Mouse (Mus musculus) ES-CJ7 (cell line): ENCODE results near the gene Rab1b.
"Not testable (repeated sequence)": the region's sequence is repeated elsewhere in the genome, so short reads cannot be mapped to it uniquely, and the experiment has no call there.

Experiments used
- DNase-seq: peaks from one replicate; pipeline ENCODE4 v3.0.0; 2011; ENCODE audit warnings: low read depth, low spot score

The Rab1b gene

GRCm38 (mm10) chr19:5097521-5098362 is 9.1 kb downstream of the Rab1b start:
- DNase-seq = no peak

DNA sequence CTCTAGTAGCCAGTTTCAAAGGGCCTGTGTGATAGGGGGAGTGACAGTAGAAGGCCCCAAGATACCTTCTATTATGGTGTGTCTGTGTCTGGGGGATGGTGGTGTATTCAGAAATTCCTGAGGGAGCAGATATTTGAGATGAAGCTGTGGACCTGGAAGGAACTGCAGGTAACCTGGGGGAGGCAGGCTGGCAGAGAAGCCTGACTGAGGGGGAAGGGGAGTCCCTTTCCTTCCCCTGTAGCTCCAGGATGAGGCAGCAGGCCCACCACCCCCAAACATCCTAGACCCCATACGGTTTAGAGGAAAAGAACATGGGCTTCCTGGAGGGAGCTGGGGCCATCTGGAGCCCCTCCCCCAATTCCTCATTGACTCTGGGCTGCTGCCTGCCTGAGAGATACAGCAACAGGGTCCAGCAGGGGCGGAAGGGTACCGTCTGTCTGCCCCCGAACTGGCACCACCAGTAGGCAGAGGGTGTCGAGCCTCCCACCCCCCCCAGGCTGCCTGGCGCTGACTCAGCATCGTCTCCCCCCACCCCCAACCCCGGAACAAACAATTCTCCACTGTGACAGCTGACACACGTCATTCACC is 10.9 kb downstream of the Rab1b start:
- DNase-seq = no peak

GRCm38 (mm10) chr19:5094746-5095417 is 12.0 kb downstream of the Rab1b start:
- no peak for DNase-seq

GRCm38 (mm10) chr19:5094243-5094632 is 12.6 kb downstream of the Rab1b start:
- DNase-seq = peak; percentile 95

DNA sequence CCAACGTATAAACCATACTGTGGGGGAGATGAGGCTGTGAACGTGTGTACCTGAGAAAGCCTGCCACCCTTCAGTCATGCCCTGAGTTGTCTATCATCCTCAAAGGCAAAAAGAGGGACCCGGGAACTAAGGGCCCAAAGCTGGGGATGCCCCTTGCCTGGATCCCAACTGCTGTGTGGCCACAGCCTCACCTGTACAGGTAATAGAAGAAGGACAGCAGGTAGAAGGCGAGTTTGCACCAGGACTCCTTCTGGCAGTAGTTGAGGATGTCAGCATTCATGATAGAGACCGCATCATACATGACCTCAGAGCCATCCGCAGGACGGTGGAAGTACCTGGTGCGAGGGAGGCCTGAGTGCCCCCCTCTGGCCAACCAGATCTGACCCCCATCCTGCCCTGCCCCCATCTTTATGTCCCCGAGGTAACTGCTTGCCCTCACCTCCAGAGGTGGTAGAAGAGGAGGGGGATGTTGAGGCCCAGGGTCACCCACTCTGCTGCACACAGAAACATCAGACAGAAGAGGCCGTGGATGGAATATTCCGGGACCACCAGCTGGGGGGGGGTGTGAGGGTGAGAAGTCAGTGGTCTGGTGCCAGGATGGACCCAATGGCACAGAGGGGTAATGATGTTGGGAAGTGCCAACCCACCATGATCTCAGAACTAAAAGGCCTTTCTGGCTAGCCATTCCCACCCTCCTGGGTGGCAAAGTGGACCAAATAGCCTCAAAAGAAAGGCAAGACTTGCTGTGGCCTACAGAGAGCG is 13.2 kb downstream of the Rab1b start:
- no peak for DNase-seq

DNA sequence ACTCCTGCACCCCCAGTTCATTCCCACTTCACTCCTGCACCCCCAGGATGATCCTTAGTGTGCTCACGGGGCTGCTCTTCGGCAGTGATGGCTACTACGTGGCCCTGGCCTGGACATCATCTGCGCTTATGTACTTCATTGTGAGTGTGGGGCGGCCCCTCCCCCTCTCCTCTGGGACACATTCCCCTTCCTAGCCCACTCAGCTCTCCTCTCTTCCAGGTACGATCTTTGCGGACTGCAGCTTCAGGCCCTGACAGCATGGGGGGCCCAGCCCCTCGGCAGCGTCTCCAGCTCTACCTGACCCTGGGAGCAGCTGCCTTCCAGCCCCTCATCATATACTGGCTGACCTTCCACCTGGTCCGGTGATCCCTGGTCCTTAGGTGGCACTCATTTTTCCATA is 14.8 kb downstream of the Rab1b start:
- no peak for DNase-seq

- no peak for DNase-seq
These were observed 17.5 kb downstream of the Rab1b start for GRCm38 (mm10) chr19:5089324-5089723.

GRCm38 (mm10) chr19:5087884-5088728 is 18.8 kb downstream of the Rab1b start, which contains the start of gene Yif1a:
Gene Yif1a, plus strand, starts transcription at chr19:5088538.
- peak; percentile 100 for DNase-seq

DNA sequence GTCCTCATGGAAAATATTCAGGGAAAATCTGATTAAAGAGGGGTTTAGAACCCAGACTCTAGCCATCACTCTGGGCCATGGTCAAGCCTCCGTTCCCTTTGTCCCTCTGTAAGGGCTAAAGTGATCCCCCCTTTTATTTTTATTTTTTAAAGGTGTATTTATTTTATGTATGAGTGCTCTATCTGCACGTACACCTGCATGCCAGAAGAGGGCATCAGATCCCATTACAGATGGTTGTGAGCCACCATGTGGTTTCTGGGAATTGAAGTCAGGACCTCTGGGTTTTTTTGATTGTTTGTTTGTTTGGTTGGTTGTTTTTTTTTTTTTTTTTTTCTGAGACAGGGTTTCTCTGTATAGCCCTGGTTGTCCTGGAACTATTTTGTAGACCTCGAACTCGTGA is 20.3 kb downstream of the Rab1b start:
- DNase-seq = not testable (repeated sequence)

- DNase-seq = no peak
These were observed 21.6 kb downstream of the Rab1b start, which contains the start of gene Tmem151a for GRCm38 (mm10) chr19:5085145-5085863. Gene Tmem151a, minus strand, starts transcription at chr19:5085531.

GRCm38 (mm10) chr19:5084834-5085144 is 22.1 kb downstream of the Rab1b start:
- no peak for DNase-seq

DNA sequence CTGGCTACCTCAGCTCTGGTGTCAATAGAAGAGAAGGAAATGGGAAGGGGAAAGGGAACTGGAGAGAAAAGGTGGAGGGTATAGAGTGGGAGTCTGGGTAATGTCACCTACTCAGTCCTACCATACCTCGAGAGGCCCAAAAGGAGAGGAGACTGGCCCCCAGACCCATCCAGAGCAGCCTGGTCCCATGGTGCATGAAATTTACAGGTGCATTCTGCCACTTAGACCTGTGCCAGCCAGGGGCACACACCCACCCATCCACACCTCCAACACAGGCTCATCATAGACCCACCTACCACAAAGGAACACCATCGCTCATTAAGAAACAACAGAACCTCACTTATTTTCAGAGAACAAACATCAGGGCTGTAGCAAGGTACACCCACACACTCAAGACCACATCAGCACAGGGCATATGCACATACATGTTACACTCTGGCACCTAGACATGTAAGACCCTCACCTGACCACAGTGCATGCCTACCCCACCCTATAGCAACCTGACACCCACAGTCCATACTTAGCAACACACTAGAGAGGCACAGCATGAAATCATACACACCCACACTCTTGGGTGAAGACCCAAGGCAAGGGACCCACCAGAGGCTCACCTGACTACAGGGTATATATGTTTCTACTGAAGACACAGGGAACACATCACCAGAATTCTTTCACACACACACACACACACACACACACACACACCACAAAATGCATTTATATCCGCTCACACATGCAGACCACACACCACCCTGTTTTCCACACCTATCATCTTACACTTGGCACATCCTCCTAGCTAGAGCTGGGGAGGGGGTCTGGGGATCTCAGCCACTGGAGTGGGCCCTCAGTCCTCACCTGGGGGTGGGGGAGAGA is 22.7 kb downstream of the Rab1b start:
- no peak for DNase-seq

DNA sequence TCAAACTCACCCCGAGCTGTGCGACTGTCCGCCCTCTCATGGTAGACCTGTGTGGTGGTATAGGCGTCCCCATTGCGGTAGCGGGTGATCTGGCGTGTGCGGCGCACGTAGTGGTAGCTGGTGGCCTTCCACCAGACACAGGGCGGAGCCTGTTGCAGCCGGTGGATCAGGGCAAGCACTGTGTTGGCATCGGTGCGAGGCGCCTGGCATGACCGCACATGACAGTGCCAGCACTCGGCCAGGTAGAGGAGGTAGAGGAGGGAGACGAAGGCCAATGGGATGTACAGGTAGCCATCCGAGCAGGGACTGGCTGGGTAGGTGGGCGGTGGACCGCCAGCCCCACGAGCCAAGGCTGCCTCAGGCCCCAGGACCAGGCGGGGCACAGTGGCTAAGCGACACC is 24.3 kb downstream of the Rab1b start:
- DNase-seq = no peak

GRCm38 (mm10) chr19:5082005-5082404 is 24.9 kb downstream of the Rab1b start:
- DNase-seq = no peak

GRCm38 (mm10) chr19:5079279-5079678 is 27.6 kb downstream of the Rab1b start:
- no peak for DNase-seq

DNA sequence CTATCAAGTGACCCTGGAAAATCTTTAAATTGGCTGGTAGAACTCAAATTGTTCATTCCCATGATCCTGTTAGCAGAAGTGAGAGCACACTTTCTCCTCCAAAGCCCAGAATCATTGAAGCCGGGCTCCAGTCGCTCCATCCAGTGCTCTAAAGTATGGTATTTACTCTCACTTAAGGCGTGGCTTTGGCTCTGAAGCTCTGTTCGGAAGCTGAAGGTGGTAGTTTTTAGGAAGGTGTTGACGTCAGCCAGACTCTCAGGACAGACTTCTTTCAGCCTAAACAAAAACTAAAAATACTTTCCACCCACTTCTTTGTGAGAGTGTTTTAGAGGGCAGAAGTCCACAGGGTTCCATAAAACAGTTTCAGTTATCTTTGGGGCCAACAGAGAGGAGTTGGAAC is 33.4 kb downstream of the Rab1b start:
- no peak for DNase-seq

DNA sequence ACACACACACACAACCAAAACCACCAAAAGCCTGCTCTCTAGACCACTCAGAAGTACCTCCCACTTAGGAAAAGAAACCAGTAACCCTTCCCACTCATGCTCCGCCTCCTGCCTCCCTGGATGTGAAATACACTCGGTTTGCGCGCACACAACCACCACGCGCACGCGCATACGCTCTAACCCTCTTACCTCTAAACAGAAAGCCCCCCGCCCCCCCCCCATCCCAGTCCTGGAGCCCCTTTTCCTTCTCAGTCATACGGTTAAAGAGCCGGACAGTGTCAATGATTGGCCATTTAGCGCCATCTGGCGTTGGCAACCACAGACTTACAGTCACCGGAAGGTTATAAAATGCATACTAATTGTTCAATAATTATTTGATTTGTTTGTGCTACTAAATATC is 33.8 kb downstream of the Rab1b start:
- DNase-seq = peak; percentile 90

DNA sequence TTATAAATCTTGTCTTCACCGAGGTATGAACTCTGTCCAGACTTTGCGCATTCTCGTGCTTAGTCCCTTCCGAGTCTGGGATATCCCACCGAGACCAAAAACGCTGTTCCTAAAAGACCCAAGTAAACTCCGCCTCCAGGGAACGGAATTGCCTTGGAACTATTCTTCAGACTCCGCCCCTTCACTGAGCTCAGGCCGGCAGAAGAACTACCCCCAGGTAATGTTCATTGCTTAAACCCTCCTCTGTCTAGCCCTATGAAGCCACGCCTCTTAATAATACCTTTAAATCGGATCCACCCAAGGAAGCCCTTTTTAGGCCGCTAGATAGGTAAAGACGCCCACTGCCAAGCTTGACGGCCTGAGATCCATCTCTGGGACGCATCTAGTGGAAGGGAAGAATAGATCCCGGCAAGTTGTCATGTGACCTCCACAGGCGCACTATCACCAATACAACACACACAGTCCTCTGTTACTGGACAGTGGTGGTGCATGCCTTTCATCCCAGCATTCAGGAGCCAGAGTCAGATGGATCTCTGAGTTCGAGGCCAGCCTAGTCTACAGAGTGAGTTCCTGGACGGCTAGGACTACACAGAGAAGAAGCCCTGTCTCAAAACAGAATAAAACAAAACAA is 34.4 kb downstream of the Rab1b start:
- DNase-seq = peak; percentile 88
